Mouse (Mus musculus) sigmoid colon, adult 10 weeks (tissue): Measurements from ENCODE around the gene DXBay18. TPM values are rescaled to one million over a fixed set of nuclear protein-coding genes. Genes with fewer than 3 reads are reported as not detected.

ENCODE experiments used
- polyA plus RNA-seq: library from polyadenylated mRNA; stranded (reverse); fragments of 350-450 nt; fragmentation: Illumina TruSeq; extraction: RNeasy Lipid Tissue Mini Kit (QIAGEN cat#74804); gene quantifications from one replicate; pipeline ENCODE4 v1.2.3, GENCODE M21; 2014; ENCODE audit warnings: low read depth, low replicate concordance

Gene DXBay18
- polyA plus RNA-seq, result not detected

GRCm38 (mm10) chrX:73149350-73149749 is at the start of gene DXBay18:
DXBay18 (minus strand) TSS chrX:73149450.

GRCm38 (mm10) chrX:73191934-73192333 is 42.7 kb upstream of the DXBay18 start, which contains the start of gene Xlr3b:
Xlr3b (plus strand) TSS chrX:73192207.

GRCm38 (mm10) chrX:73176889-73177288 is 27.6 kb upstream of the DXBay18 start, which contains the start of gene Spin2d:
Spin2d (minus strand) TSS chrX:73176989.

GRCm38 (mm10) chrX:73148496-73148895 is 754 bp downstream of the DXBay18 start, which contains the start of gene Xlr5b:
Xlr5b (plus strand) TSS chrX:73148796.

GRCm38 (mm10) chrX:73116747-73117146 is 32.5 kb downstream of the DXBay18 start, which contains the start of gene Gm14685:
Gm14685 (plus strand) TSS chrX:73117047.

GRCm38 (mm10) chrX:73096941-73097508 is 52.2 kb downstream of the DXBay18 start, which contains the start of gene Xlr3a:
Xlr3a (minus strand) TSS chrX:73097095.

Other genes with a start within 250 kb of the DXBay18 start
- 105 TPM for gene Cetn2, start 231.0 kb downstream of the DXBay18 start, polyA plus RNA-seq
- gene Nsdhl, start 230.9 kb downstream of the DXBay18 start, polyA plus RNA-seq, result 60.8 TPM
- gene Zfp185, start 162.1 kb downstream of the DXBay18 start, polyA plus RNA-seq, result 2.4 TPM
- gene Pnma5, start 112.3 kb downstream of the DXBay18 start, polyA plus RNA-seq, result not detected
- gene Pnma3, start 84.7 kb downstream of the DXBay18 start, polyA plus RNA-seq, result not detected
- gene Xlr4a, start 67.0 kb downstream of the DXBay18 start, polyA plus RNA-seq, result 6.8 TPM
- gene Xlr3a, start 52.4 kb downstream of the DXBay18 start, polyA plus RNA-seq, result 36.3 TPM
- gene Gm14685, start 32.4 kb downstream of the DXBay18 start, polyA plus RNA-seq, result not detected
- not detected for gene Xlr5b, start 654 bp downstream of the DXBay18 start, polyA plus RNA-seq
- gene Spin2d, start 27.5 kb upstream of the DXBay18 start, polyA plus RNA-seq, result not detected
- gene Xlr3b, start 42.8 kb upstream of the DXBay18 start, polyA plus RNA-seq, result 9.8 TPM
- gene Xlr4b, start 64.9 kb upstream of the DXBay18 start, polyA plus RNA-seq, result 12.9 TPM
- gene F8a, start 78.8 kb upstream of the DXBay18 start, polyA plus RNA-seq, result 10.1 TPM
- gene Xlr4c, start 93.7 kb upstream of the DXBay18 start, polyA plus RNA-seq, result 5.4 TPM
- not detected for gene Xlr3c, start 115.9 kb upstream of the DXBay18 start, polyA plus RNA-seq
- not detected for gene Xlr5a, start 143.5 kb upstream of the DXBay18 start, polyA plus RNA-seq
- not detected for gene Xlr5c, start 143.5 kb upstream of the DXBay18 start, polyA plus RNA-seq
- gene Gm45015, start 187.4 kb upstream of the DXBay18 start, polyA plus RNA-seq, result not detected
- 18.5 TPM for gene Zfp275, start 193.2 kb upstream of the DXBay18 start, polyA plus RNA-seq
- not detected for gene Gm18336, start 249.3 kb upstream of the DXBay18 start, polyA plus RNA-seq